Mouse (Mus musculus) liver, embryonic 15.5 days (tissue): ENCODE data around the gene Arhgap18. TPM values are rescaled to one million over a fixed set of nuclear protein-coding genes. Genes with fewer than 3 reads are reported as not detected.

ENCODE experiments used
- ATAC-seq: fragments of 200-750 bp; cut with Nextera tagmentation; 2 replicates; pipeline ENCODE4 v1.8.0; 2017; ENCODE audit warnings: moderate number of reproducible peaks, mild to moderate bottlenecking, moderate library complexity; ENCODE audit not compliant: insufficient read depth
- H3K27ac ChIP-seq: fragments of 300-500 bp; sonication (generic); replicated peaks from 2 replicates; pipeline ENCODE4 v1.5.1; 2015; ENCODE audit warnings: mild to moderate bottlenecking, inconsistent platforms
- H3K27me3 ChIP-seq: fragments of 300-500 bp; sonication (generic); 2 replicates; pipeline ENCODE4 v1.6.1; 2015; ENCODE audit warnings: mild to moderate bottlenecking, inconsistent platforms
- H3K36me3 ChIP-seq: fragments of 300-500 bp; sonication (generic); replicated peaks from 2 replicates; pipeline ENCODE4 v1.6.1; 2015; ENCODE audit warnings: moderate library complexity, mild to moderate bottlenecking, inconsistent platforms
- H3K4me1 ChIP-seq: fragments of 300-500 bp; sonication (generic); replicated peaks from 2 replicates; pipeline ENCODE4 v1.6.1; 2015; ENCODE audit warnings: inconsistent platforms
- H3K4me2 ChIP-seq: fragments of 300-500 bp; sonication (generic); 2 replicates; pipeline ENCODE4 v1.6.1; 2015; ENCODE audit warnings: moderate library complexity, mild to moderate bottlenecking, inconsistent platforms
- H3K4me3 ChIP-seq: fragments of 300-500 bp; sonication (generic); replicated peaks from 2 replicates; pipeline ENCODE4 v1.5.1; 2015; ENCODE audit warnings: mild to moderate bottlenecking, inconsistent platforms
- H3K9ac ChIP-seq: fragments of 300-500 bp; sonication (generic); 2 replicates; pipeline ENCODE4 v1.6.1; 2015; ENCODE audit warnings: moderate library complexity, mild to moderate bottlenecking, inconsistent platforms
- H3K9me3 ChIP-seq: fragments of 300-500 bp; sonication (generic); replicated peaks from 2 replicates; pipeline ENCODE4 v1.6.1; 2016; ENCODE audit warnings: inconsistent platforms
- WGBS: fragments of 180-500 bp; shearing (Covaris S2); methylation state at CpG from one replicate; pipeline ENCODE4 v1.1.7; 2015; ENCODE audit warnings: mixed read lengths; ENCODE audit not compliant: insufficient replicate concordance; 5-methylcytosine and 5-hydroxymethylcytosine counted together
- polyA plus RNA-seq: library from polyadenylated mRNA; unstranded; fragments of >200 nt; fragmentation: Nextera tagmentation; extraction: Ambion mirVana; gene quantifications from 2 replicates; pipeline ENCODE4 v1.2.1, GENCODE M21; 2015

Arhgap18 gene
- polyA plus RNA-seq, 1 experiment from 2014 or later = 7.2 TPM

- Histone ChIP-seq H3K4me3 (no peak overlapping the region), H3K4me1 (peaks cover 16% of the 10 kb centered on the region), H3K9ac (no peak overlapping the region), H3K27ac (no peak overlapping the region), H3K9me3 (no peaks in the 10 kb centered on the region), H3K27me3 (no peaks in the 10 kb centered on the region), H3K4me2 (no peak overlapping the region), H3K36me3 (no peaks in the 10 kb centered on the region)
- ATAC-seq = no peak
- 15% methylated on average over 3 of the region's 3 CpGs for WGBS
Measured at GRCm38 (mm10) chr10:26780581-26780980, 27.4 kb downstream of the Arhgap18 start.

- no peak overlapping the region for H3K4me3 ChIP-seq
- no peaks in the 10 kb centered on the region for H3K27me3 ChIP-seq
- ATAC-seq = no peak
- WGBS = 61% methylated on average over 2 of the region's 2 CpGs
- no peak overlapping the region for H3K27ac ChIP-seq
- no peak overlapping the region for H3K9ac ChIP-seq
- H3K4me2 ChIP-seq = no peak overlapping the region
- H3K4me1 ChIP-seq = 0 out of 2 replicates have a peak, but pooled peaks cover 3% of the 10 kb centered on the region
- no peaks in the 10 kb centered on the region for H3K36me3 ChIP-seq
- no peaks in the 10 kb centered on the region for H3K9me3 ChIP-seq
Measured at GRCm38 (mm10) chr10:26789680-26790079, 36.5 kb downstream of the Arhgap18 start.

GRCm38 (mm10) chr10:26791810-26792209 is 38.6 kb downstream of the Arhgap18 start:
- 0 out of 2 replicates have a peak, but pooled peaks cover 3% of the 10 kb centered on the region for H3K4me1 ChIP-seq
- WGBS = 34% methylated on average over 3 of the region's 3 CpGs
- no peaks in the 10 kb centered on the region for H3K9me3 ChIP-seq
- H3K27ac ChIP-seq = no peak overlapping the region
- H3K36me3 ChIP-seq = no peaks in the 10 kb centered on the region
- ATAC-seq = no peak
- no peak overlapping the region for H3K4me2 ChIP-seq
- no peak overlapping the region for H3K4me3 ChIP-seq
- no peaks in the 10 kb centered on the region for H3K27me3 ChIP-seq
- no peak overlapping the region for H3K9ac ChIP-seq

- H3K4me1 ChIP-seq = peaks cover 9% of the 10 kb centered on the region; the same call in 1 of the 2 replicates
- WGBS = 59% methylated on average over 8 of the region's 8 CpGs
- H3K4me2 ChIP-seq = no peak overlapping the region
- no peaks in the 10 kb centered on the region for H3K36me3 ChIP-seq
- H3K9me3 ChIP-seq = no peaks in the 10 kb centered on the region
- no peaks in the 10 kb centered on the region for H3K27me3 ChIP-seq
- no peak overlapping the region for H3K4me3 ChIP-seq
- ATAC-seq = no peak
- H3K27ac ChIP-seq = no peak overlapping the region
- H3K9ac ChIP-seq = no peak overlapping the region
Measured at GRCm38 (mm10) chr10:26793013-26793412, 39.8 kb downstream of the Arhgap18 start.

GRCm38 (mm10) chr10:26796432-26797286 is 43.4 kb downstream of the Arhgap18 start:
- no peak overlapping the region for H3K27ac ChIP-seq
- H3K27me3 ChIP-seq = no peaks in the 10 kb centered on the region
- H3K4me1 ChIP-seq = peaks cover 29% of the 10 kb centered on the region
- no peak overlapping the region for H3K4me2 ChIP-seq
- no peak overlapping the region for H3K4me3 ChIP-seq
- ATAC-seq = no peak
- H3K9ac ChIP-seq = no peak overlapping the region
- H3K36me3 ChIP-seq = no peaks in the 10 kb centered on the region
- 58% methylated on average over 10 of the region's 10 CpGs for WGBS
- H3K9me3 ChIP-seq = no peaks in the 10 kb centered on the region

- no peak overlapping the region for H3K27ac ChIP-seq
- no peaks in the 10 kb centered on the region for H3K36me3 ChIP-seq
- no peak overlapping the region for H3K9ac ChIP-seq
- H3K4me3 ChIP-seq = no peak overlapping the region
- no peaks in the 10 kb centered on the region for H3K27me3 ChIP-seq
- H3K4me2 ChIP-seq = no peak overlapping the region
- no peaks in the 10 kb centered on the region for H3K9me3 ChIP-seq
- H3K4me1 ChIP-seq = peaks cover 26% of the 10 kb centered on the region
- 28% methylated on average over 7 of the region's 7 CpGs for WGBS
- no peak for ATAC-seq
Measured at GRCm38 (mm10) chr10:26797287-26797672, 44.1 kb downstream of the Arhgap18 start.

- no peaks in the 10 kb centered on the region for H3K36me3 ChIP-seq
- H3K4me2 ChIP-seq = peak overlapping the region; percentile 15; the same call in 1 of the 2 replicates
- H3K4me3 ChIP-seq = no peak overlapping the region
- H3K4me1 ChIP-seq = peaks cover 26% of the 10 kb centered on the region
- no peaks in the 10 kb centered on the region for H3K9me3 ChIP-seq
- H3K9ac ChIP-seq = no peak overlapping the region
- no peaks in the 10 kb centered on the region for H3K27me3 ChIP-seq
- no peak for ATAC-seq
- 35% methylated on average over 10 of the region's 10 CpGs for WGBS
- H3K27ac ChIP-seq = peak overlapping the region; percentile 53; the same call in 1 of the 2 replicates
Measured at GRCm38 (mm10) chr10:26798752-26799411, 45.7 kb downstream of the Arhgap18 start.

GRCm38 (mm10) chr10:26799562-26800051 is 46.4 kb downstream of the Arhgap18 start:
- Histone ChIP-seq H3K4me3 (no peak overlapping the region), H3K27ac (peak overlapping the region; percentile 53), H3K4me1 (peaks cover 26% of the 10 kb centered on the region), H3K4me2 (peak overlapping the region; percentile 15), H3K36me3 (no peaks in the 10 kb centered on the region), H3K27me3 (no peaks in the 10 kb centered on the region), H3K9me3 (no peaks in the 10 kb centered on the region), H3K9ac (no peak overlapping the region)
- peak; percentile 72 for ATAC-seq
- 11% methylated on average over 5 of the region's 5 CpGs for WGBS

GRCm38 (mm10) chr10:26804351-26804983 is 51.2 kb downstream of the Arhgap18 start:
- WGBS = 60% methylated on average over 5 of the region's 5 CpGs
- Histone ChIP-seq H3K4me1 (peaks cover 6% of the 10 kb centered on the region), H3K27me3 (no peaks in the 10 kb centered on the region)

GRCm38 (mm10) chr10:26805007-26805406 is 51.8 kb downstream of the Arhgap18 start:
- Histone ChIP-seq H3K27ac (no peak overlapping the region), H3K36me3 (no peaks in the 10 kb centered on the region), H3K4me2 (no peak overlapping the region), H3K4me3 (no peak overlapping the region), H3K4me1 (0 out of 2 replicates have a peak, but pooled peaks cover 1% of the 10 kb centered on the region), H3K27me3 (no peaks in the 10 kb centered on the region), H3K9me3 (no peaks in the 10 kb centered on the region), H3K9ac (no peak overlapping the region)
- ATAC-seq = no peak
- WGBS = 63% methylated on average over 1 of the region's 1 CpGs

More at GRCm38 (mm10) chr10:26804351-26804983, 51.2 kb downstream of the Arhgap18 start:
- Histone ChIP-seq H3K9me3 (no peaks in the 10 kb centered on the region), H3K4me3 (no peak overlapping the region), H3K4me2 (no peak overlapping the region), H3K9ac (no peak overlapping the region), H3K27ac (no peak overlapping the region), H3K36me3 (no peaks in the 10 kb centered on the region)
- no peak for ATAC-seq

- no peak overlapping the region for H3K4me3 ChIP-seq
- H3K9ac ChIP-seq = no peak overlapping the region
- H3K4me1 ChIP-seq = no peaks in the 10 kb centered on the region
- H3K4me2 ChIP-seq = no peak overlapping the region
- no peaks in the 10 kb centered on the region for H3K9me3 ChIP-seq
- H3K36me3 ChIP-seq = no peaks in the 10 kb centered on the region
- H3K27me3 ChIP-seq = no peaks in the 10 kb centered on the region
- 67% methylated on average over 3 of the region's 3 CpGs for WGBS
- H3K27ac ChIP-seq = no peak overlapping the region
- no peak for ATAC-seq
Measured at GRCm38 (mm10) chr10:26806092-26806491, 52.9 kb downstream of the Arhgap18 start.
